Mouse (Mus musculus) A20 (cell line): ENCODE data around the gene Dlg3.

Source experiments
- DNase-seq: peaks from one replicate; pipeline ENCODE4 v3.0.0-alpha.2; 2011; ENCODE audit warnings: low read depth, low spot score

Gene Dlg3

DNA sequence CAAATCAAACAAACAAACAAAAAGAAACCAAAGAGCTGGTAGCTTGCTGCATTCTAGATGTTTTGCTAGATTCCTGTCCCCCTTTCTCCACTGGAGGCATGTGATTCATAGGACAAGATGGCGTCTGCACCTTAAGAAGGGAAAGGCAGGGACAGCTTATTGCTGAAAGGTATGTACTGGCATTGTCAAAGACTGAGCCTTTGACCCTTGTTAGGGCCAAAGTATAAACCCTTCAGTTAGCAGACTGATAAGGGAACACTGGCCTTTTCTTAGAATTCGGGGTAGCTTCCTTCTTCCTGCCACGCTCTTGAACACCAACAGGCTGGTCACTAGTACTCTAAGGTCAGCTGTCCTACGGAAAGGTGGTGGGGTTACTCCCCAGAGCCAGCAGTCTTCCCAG, 29.8 kb downstream of the Dlg3 start:
- no peak for DNase-seq

DNA sequence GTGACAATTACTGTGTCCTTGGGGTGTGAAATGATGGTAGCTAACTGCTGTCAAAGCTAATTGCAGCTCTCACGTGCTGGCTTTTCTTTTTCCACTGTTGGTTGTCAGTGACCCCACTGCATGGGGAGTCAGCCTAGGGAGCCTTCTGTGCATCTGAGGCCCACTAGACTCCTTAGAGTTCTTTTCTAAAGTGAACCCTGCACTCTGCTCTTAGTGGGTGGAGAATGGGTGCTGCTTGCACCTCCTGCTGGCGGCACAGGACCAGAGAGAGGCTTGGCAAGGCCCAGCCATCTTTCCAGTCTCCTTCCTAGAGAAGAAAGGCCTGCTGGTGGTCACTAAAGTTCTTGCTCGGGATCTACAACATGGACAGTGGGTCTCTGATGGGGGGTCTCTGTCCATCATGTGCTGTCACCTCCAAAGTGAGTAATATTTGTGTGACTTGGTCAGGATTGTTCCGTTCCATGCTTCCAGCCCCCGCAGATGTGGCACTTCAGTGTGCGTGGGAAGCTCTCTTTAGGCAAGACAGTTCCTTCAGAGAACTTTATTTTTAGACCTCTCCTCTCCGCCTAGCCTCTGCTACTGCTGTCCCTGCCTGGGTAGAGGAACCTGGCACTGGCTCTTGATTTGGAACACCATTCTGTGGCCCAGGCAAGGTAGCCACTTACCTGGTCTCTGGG, 30.5 kb downstream of the Dlg3 start:
- no peak for DNase-seq

DNA sequence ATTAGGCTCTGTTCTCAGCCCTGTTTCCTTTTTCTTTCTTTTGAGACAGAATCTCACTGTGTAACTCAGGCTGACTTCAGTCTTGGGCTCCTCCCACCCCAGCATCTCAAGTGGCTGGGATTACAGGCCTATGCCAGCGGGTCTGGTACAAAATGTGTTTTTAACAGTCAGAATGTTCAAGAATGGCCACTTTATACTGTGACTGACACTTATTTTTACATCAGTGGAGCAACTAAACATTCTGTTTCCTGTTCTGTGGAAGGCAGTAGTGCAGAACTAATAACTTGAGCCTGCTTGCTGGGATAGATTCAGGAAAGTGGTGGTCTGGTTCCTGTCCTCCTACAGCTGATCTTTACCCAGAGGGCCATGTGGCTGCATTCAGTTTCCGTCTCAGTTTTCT, 33.1 kb downstream of the Dlg3 start:
- peak; percentile 7 for DNase-seq

DNA sequence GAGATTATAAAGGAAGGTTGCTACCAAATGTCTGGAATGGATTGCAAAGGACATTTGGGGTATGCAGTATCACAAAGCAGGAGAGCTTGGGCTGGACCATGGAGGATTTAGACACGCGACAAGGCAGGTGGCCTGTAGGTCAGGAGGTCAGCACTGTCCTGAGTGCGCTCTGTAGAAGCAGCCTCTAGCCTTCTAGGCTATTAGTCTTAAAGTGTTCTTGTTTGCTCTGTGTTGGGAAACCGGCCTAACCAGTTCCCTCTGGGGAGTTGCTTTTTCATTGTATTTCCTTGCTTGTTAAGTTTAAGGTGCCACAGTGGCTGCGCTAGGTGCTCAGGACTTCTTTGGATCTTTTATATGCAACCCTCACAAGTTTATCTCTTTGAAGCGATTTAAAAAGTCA, 34.5 kb downstream of the Dlg3 start:
- no peak for DNase-seq

DNA sequence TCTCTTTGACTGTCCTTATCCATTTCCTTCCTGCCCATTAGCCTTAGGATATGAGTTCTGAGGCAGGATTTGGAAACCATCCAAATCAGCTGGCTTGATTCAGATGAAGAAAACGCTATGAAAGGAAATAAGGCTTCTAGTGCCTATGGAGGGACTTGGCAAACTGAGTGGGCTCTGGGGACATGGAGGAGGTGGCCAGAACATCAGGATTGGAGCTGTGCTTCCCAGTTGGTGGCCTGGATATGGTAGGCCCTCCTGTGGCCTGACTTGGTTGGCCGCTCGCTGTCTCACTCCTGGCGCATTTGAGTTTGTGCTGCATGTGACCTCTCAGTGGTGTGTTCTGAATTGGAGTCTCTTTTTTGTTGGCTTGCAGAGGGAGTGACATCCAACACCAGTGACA, 43.6 kb downstream of the Dlg3 start:
- no peak for DNase-seq

DNA sequence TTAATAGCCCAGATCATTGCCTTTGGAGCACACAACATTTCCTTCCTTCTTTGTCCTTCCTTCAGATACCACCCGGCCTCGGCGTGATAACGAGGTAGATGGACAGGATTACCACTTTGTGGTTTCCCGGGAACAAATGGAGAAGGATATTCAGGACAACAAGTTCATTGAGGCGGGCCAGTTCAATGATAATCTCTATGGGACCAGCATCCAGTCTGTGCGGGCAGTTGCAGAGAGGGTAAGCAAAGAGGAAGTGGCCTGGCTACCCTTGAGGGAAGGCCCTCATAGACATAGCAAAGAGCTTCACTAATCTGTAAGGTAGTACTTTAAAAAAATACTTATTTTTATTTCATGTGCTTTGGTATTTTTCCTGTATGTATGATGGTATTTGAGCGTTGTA, 46.6 kb downstream of the Dlg3 start:
- no peak for DNase-seq

DNA sequence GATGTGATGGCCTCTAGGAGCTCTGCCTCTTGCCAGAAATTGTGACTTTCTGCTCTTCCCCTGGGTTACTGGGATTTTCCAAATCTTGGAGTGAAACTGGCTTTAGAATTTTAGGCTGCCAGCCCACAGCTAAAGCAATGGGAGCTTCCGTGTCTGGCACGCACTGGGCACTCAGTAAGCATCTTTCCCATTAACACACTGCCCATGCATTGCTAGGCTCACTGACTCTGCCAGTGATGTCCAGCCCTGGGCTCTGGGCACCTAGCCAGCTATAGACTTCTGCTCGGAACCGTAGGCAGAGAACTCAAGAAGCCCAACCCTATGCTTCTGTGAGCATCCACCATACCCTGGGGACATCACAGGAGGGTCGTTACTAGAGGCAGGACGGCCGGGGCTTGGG, 48.2 kb downstream of the Dlg3 start:
- DNase-seq: no peak

DNA sequence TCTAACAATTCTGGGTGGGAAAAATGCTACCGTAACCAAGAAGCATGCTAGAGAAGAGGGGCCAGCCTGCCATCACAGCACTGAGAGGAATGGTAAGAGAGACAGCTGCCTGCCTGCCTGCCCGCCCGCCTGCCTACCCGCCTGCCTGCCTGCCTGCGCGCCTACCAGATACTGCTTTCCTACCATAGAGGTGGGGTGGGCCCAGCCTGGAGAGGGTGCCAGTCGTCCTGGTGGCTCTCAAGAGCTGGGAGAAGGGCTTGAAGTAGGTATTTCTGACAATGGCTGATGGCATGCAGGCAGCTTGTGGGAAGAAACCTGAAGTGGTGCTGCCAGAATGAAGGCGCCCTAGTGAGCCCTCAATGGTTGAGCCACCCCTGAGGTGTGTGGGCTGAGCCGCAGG, 51.2 kb downstream of the Dlg3 start:
- no peak for DNase-seq

DNA sequence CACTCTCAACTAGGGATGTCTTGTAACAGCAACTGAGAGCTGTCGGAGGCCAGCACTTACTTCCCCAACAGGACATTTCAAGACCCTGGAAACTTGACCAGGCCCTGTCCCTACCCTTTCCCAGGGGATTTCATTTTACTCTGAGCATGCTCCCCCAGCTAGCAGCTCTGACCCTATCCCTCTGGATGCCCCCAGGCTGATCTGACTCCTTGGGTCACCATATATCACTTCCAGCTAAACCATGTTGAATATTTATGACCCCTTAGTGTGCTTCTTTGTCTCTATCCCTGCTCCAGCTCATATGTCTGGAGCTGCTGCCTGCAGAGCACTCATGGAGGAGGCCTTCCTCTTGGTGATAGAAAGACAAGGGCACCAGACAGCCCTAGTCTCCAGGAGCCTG, 53.6 kb downstream of the Dlg3 start:
- DNase-seq: no peak

DNA sequence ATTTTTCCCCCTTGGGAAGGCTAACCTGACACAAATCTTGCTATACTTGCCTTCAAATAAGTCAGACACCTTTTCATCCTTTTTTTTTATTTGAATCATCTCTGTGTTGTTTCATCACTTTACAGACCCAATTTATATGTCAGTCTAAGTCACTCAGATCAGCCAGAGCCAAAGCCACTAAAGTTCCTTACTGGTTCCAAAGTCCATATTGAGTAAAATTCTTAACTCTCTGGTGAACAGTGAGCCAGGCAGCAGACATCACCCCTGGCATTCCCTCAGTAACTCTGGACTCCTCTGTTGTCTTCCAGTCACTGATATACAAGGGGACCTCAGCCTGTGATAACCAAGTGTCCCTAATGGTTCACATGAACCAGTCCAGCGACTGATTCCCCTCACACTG, 58.0 kb downstream of the Dlg3 start:
- no peak for DNase-seq

DNA sequence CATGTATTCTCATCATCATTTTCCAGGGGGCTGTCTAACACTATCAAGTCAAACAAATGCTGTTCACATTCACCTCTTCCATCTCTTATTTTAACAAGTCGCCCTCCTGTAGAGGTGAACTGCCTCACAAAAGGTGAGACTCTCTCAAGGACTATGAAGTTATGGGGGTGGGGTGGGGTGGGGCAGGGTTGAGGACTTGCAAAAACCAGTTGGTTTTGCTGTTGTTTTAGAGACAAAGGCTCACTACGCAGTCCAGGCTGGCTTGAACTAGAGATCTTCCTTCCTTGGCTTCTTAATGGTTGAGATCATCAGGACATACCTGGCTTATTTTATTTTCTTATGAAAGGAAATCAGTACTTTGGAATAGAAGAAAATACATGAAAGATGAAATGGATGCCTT, 65.3 kb downstream of the Dlg3 start:
- DNase-seq: no peak

DNA sequence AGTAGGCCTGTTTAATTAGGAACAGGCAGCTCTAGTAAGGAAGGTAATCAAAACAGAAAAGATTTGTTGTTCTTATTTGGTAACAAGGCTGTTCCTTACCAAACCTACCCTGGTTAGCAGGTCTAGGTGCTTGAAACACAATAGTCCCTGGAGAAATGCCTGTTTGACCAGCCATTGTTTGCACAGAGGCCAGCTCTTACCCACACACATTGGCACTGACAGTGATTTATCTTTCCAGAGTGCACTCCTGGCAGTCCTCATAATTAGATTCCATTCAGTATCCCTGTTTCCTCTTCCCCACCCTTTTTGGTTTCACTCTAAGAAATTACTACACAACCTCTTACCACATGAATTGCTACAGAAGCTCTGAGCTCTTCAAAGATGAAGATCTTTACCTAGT, 71.7 kb downstream of the Dlg3 start:
- DNase-seq: no peak
